Mouse (Mus musculus) midbrain, embryonic 14.5 days (tissue): ENCODE measurements around the gene Kcnip1. TPM values are rescaled to one million over a fixed set of nuclear protein-coding genes. Genes with fewer than 3 reads are reported as not detected.

Source experiments
- ATAC-seq: fragments of 200-750 bp; cut with Nextera tagmentation; 2 replicates; pipeline ENCODE4 v1.8.0; 2017; ENCODE audit warnings: moderate number of reproducible peaks, moderate library complexity; ENCODE audit not compliant: low FRiP score, low TSS enrichment
- DNase-seq: peaks from one replicate; pipeline ENCODE4 v3.0.0-alpha.2; 2015
- H3K27ac ChIP-seq: fragments of 300-500 bp; sonication (generic); replicated peaks from 2 replicates; pipeline ENCODE4 v1.5.1; 2014; ENCODE audit warnings: mild to moderate bottlenecking, low read depth, low read length, moderate library complexity
- H3K27me3 ChIP-seq: fragments of 300-500 bp; sonication (generic); 2 replicates; pipeline ENCODE4 v1.6.1; 2014; ENCODE audit warnings: low read length, control low read depth, mixed read lengths; ENCODE audit not compliant: control insufficient read depth, insufficient read depth
- H3K36me3 ChIP-seq: fragments of 300-500 bp; sonication (generic); 2 replicates; pipeline ENCODE4 v1.6.1; 2014; ENCODE audit warnings: low read length, control low read depth; ENCODE audit not compliant: control insufficient read depth, insufficient read depth
- H3K4me1 ChIP-seq: fragments of 300-500 bp; sonication (generic); 2 replicates; pipeline ENCODE4 v1.6.1; 2014; ENCODE audit warnings: mild to moderate bottlenecking, antibody characterized with exemption, low read length, control low read depth; ENCODE audit not compliant: control insufficient read depth, insufficient read depth
- H3K4me2 ChIP-seq: fragments of 300-500 bp; sonication (generic); 2 replicates; pipeline ENCODE4 v1.6.1; 2014; ENCODE audit warnings: mild to moderate bottlenecking, low read length, moderate library complexity
- H3K4me3 ChIP-seq: fragments of 300-500 bp; sonication (generic); replicated peaks from 2 replicates; pipeline ENCODE4 v1.5.1; 2014; ENCODE audit warnings: low read depth, low read length
- H3K9ac ChIP-seq: fragments of 300-500 bp; sonication (generic); replicated peaks from 2 replicates; pipeline ENCODE4 v1.6.1; 2014; ENCODE audit warnings: mild to moderate bottlenecking, low read length, moderate library complexity
- H3K9me3 ChIP-seq: fragments of 300-500 bp; sonication (generic); 2 replicates; pipeline ENCODE4 v1.6.1; 2016; ENCODE audit warnings: low read length, control low read depth, mixed read lengths; ENCODE audit not compliant: control insufficient read depth
- WGBS: fragments of 180-500 bp; shearing (Covaris S2); extraction: QIAGEN DNeasy Blood & Tissue Kit; methylation state at CpG from one replicate; pipeline ENCODE4 v1.1.7; 2014; 5-methylcytosine and 5-hydroxymethylcytosine counted together
- polyA plus RNA-seq: library from polyadenylated mRNA; unstranded; fragments of >200 nt; fragmentation: Nextera tagmentation; extraction: Ambion mirVana; gene quantifications from 2 replicates; pipeline ENCODE4 v1.2.1, GENCODE M21; 2014

Kcnip1 gene
- polyA plus RNA-seq, 1 experiment from 2014 or later: 76.5 TPM

DNA sequence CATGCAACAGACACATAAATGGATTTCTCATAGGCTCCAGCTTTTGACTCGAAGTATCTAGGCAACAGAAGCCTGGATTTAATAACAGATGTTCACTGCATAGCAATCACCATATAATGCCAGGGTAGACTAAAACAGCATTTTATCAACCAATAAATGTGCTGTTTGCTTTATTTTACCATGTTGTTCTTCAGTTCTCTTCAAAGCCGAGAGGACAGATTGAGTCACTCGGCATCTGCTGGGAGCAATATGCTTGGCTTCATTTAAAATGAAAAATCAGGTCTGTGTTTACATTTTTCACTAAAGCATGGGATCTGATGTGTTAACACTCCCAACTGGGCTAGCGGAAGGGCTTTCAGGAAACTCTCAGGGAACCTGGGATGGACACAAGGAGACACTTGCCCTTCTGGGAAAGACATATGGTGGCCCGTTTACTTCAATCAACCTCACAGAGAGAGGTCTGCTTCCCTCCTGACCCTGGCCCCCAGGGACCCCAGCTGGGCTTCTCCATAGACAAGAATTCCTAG, 220.3 kb downstream of the Kcnip1 start:
- no peak for ATAC-seq
- H3K4me3 ChIP-seq: no peak overlapping the region
- peak overlapping the region; percentile 64 for H3K27ac ChIP-seq
- H3K4me2 ChIP-seq: peak overlapping the region; percentile 6; the same call in 1 of the 2 replicates
- peaks cover 14% of the 10 kb centered on the region for H3K4me1 ChIP-seq
- no peak overlapping the region for H3K9ac ChIP-seq
- no peaks in the 10 kb centered on the region for H3K9me3 ChIP-seq
- no peaks in the 10 kb centered on the region for H3K36me3 ChIP-seq
- 43% methylated on average over 5 of the region's 5 CpGs for WGBS
- DNase-seq: peak; percentile 61
- no peaks in the 10 kb centered on the region for H3K27me3 ChIP-seq

DNA sequence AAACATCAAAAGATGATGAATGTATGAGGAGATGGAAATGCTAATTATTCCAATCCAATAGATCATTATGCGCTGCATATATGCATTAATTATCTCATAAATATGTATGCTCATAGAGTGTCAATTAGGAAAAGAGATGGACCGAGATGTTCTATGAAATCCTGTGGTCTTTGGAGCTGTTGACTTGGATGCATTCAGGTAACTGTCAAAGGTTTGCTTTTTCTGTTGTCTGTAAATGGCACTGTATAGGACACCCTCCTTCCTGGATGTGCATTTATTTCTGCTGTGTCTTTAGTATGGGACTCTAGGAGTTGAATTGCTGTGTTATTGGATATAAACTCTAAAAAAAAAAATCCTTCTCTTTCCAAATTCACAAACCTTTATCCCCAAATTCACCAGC, 220.9 kb downstream of the Kcnip1 start:
- no peaks in the 10 kb centered on the region for H3K27me3 ChIP-seq
- 60% methylated on average over 2 of the region's 2 CpGs for WGBS
- H3K4me2 ChIP-seq: peak overlapping the region; percentile 6; the same call in 1 of the 2 replicates
- no peak overlapping the region for H3K4me3 ChIP-seq
- 0 out of 2 replicates have a peak overlapping the region, but pooled peaks have one; percentile 64 for H3K27ac ChIP-seq
- peaks cover 14% of the 10 kb centered on the region for H3K4me1 ChIP-seq
- no peaks in the 10 kb centered on the region for H3K9me3 ChIP-seq
- no peak overlapping the region for H3K9ac ChIP-seq
- no peaks in the 10 kb centered on the region for H3K36me3 ChIP-seq
- no peak for ATAC-seq
- no peak for DNase-seq

DNA sequence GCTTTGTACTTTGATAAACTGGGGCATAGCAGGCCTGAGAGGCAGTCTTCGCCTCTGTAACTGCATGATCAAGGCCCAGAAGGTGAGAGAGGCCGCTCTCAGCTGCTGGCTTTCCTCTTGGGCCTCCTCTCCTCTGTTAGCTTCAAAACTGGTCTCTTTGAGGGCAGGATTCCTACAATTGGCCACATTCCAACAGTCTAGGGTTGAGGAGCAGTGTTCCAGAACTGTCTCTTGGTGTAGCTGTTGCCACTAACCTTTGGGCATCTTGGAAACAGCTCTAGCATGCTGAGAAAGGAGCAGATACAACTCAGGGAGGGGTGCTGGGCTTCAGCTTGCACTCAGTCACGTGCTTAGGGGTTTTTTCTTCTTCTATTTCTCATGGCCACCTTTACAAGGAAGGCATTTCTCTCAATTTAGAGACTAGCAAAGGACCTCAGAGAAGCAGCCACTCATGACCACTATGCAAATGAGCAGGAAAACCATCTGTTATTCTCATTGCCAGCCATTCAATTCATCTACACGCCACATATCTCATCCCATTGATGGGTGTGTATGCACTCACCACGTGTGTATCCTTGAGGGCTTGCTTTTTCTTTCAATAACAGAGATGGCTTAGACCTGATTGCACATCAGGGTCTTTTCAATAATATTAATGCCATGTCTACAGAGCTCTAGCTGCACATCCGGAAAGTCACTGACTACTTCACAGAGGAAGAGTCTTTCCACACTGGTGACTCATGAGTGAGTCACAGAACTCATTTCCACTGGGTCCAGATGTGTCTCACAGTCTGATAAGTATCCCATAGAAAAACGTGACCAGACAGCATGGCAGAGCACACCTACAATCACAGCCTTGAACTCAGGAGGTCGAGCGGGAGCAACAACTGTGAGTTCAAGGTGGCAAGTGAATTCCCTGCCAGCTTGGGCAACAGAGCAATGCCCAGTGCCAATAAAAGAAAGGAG, 225.7 kb downstream of the Kcnip1 start:
- WGBS: 76% methylated on average over 9 of the region's 9 CpGs
- Histone ChIP-seq H3K9ac (no peak overlapping the region), H3K27me3 (no peaks in the 10 kb centered on the region), H3K36me3 (no peaks in the 10 kb centered on the region), H3K4me3 (no peak overlapping the region), H3K27ac (no peak overlapping the region), H3K9me3 (no peaks in the 10 kb centered on the region), H3K4me2 (no peak overlapping the region), H3K4me1 (peaks cover 6% of the 10 kb centered on the region)
- ATAC-seq (no peak), DNase-seq (no peak)

DNA sequence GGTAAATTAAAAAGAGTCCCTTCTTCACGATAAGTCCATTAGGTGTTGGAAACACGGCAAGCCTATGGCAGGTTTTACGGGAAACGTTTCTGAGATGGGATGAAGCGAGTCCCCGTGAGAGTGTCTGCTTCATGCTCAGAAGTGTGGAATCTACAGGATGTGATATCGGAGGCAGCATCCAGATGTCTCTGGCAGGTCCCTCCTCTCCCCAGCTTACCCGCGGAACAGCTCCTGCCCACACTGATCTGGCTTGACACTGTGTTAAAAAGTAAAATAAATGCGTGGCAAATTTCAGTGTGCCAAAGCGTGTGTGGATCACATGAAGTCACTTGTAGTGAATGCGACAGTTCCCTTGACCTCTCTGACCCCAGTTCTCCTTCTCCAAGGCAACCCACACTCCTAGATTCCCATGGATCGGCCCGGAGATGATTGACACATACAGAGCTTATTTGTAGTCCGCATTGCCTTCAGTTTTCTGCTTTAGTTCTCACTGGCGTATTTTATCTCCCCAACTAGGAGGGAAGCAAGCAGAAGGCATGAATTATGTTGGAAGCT, 231.7 kb downstream of the Kcnip1 start:
- Histone ChIP-seq H3K27me3 (no peaks in the 10 kb centered on the region), H3K4me2 (no peak overlapping the region), H3K4me3 (no peak overlapping the region), H3K9ac (no peak overlapping the region), H3K27ac (no peak overlapping the region; the same call in 1 of the 2 replicates), H3K36me3 (no peaks in the 10 kb centered on the region), H3K4me1 (peaks cover 14% of the 10 kb centered on the region; the same call in 1 of the 2 replicates), H3K9me3 (no peaks in the 10 kb centered on the region)
- WGBS: 52% methylated on average over 16 of the region's 16 CpGs
- no peak for ATAC-seq
- peak; percentile 30 for DNase-seq

DNA sequence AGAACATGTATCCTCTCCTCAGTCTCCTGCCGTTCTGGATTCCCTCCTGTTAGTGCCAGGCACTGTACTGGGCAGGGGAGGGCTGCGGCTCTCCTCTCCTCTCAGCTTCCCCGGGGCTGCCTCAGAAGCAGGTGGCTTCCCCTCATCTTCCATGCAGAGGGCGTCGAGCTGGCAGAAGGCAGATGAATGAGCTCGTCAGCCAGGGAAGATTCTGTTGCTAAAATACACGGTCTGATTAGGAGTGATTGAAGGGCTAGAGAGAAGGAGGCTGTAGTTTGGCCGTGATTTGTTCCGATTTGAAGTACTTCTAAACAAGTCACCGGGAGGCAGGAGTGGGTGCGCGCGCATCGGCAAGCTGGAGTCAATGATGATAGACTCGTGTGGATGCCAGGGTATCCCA, 236.3 kb downstream of the Kcnip1 start:
- no peak for ATAC-seq
- Histone ChIP-seq H3K9ac (no peak overlapping the region), H3K9me3 (no peaks in the 10 kb centered on the region), H3K27me3 (no peaks in the 10 kb centered on the region), H3K4me3 (no peak overlapping the region), H3K4me1 (peaks cover 14% of the 10 kb centered on the region), H3K4me2 (no peak overlapping the region), H3K27ac (0 out of 2 replicates have a peak overlapping the region, but pooled peaks have one; percentile 15), H3K36me3 (no peaks in the 10 kb centered on the region)
- 51% methylated on average over 15 of the region's 15 CpGs for WGBS
- peak; percentile 60 for DNase-seq

DNA sequence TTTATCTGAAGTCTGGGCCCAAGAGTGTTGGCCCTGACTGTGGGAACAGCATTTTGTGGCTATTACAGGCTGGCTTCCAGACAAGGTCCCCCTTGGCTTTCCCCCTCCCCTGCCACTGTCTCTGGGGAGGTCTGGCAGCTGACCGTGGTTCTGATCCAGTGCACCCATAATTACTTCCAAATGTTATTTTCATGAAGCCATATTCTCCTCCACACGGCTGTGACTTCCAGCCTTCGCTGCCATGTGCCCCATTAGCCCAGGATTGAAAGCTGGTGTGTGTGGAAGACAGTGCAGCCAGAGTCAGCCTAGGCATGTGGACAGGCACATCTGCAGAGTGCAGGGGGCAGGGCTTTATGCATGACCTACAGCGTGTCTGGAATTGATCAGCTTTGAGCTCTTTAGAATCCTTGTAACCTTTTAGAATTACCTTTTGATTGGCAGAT, 240.5 kb downstream of the Kcnip1 start:
- peaks cover 8% of the 10 kb centered on the region for H3K4me1 ChIP-seq
- no peak for ATAC-seq
- 43% methylated on average over 4 of the region's 4 CpGs for WGBS
- peak; percentile 35 for DNase-seq
- no peak overlapping the region for H3K4me2 ChIP-seq
- no peaks in the 10 kb centered on the region for H3K27me3 ChIP-seq
- H3K36me3 ChIP-seq: no peaks in the 10 kb centered on the region
- H3K9ac ChIP-seq: no peak overlapping the region
- H3K9me3 ChIP-seq: no peaks in the 10 kb centered on the region
- no peak overlapping the region for H3K27ac ChIP-seq
- H3K4me3 ChIP-seq: no peak overlapping the region

DNA sequence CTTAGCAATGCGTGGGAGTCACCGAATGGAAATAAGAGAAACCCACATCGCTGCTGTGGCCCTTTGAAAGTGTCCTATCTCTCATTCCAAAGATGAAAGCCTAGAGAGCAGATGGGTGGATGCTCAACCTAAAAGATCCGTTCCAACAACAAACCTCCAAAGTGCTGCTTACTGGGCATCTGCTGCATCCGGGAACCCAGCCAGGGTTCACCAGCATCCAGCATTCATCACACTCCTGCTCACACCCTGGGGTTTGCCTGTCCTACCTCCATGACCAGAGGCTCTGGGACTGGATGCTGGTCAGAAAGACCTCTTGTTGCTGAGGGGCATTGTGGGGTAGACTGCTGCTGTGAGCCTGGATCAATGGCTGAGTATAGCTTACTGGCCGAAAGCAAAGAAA, 241.4 kb downstream of the Kcnip1 start:
- Histone ChIP-seq H3K4me1 (peaks cover 3% of the 10 kb centered on the region; the same call in 1 of the 2 replicates), H3K36me3 (no peaks in the 10 kb centered on the region), H3K9me3 (no peaks in the 10 kb centered on the region), H3K4me2 (no peak overlapping the region), H3K27ac (0 out of 2 replicates have a peak overlapping the region, but pooled peaks have one; percentile 20), H3K27me3 (no peaks in the 10 kb centered on the region), H3K9ac (no peak overlapping the region), H3K4me3 (no peak overlapping the region)
- WGBS: 90% methylated on average over 6 of the region's 6 CpGs
- ATAC-seq: no peak
- DNase-seq: no peak

DNA sequence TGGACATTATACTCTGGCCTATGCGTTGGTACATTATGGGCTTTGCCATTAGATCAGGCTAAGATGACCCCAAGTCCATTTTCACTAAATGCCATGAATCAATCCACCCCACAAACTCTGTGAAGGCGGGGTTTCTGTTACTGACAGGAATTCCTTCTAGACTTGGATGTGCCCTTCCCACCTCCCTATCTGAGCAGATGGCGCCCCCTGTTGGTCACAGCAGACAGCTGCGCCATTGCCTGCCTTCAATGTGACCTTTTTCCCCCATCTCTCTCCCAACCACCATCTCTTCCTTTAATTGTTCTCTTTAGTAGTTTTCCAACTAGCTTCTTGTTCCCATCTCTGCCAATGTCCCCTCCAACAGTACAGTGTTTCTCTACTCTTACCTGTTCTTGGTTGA, 243.0 kb downstream of the Kcnip1 start:
- Histone ChIP-seq H3K9me3 (no peaks in the 10 kb centered on the region), H3K4me1 (peaks cover 3% of the 10 kb centered on the region; the same call in 1 of the 2 replicates), H3K27me3 (no peaks in the 10 kb centered on the region), H3K4me3 (no peak overlapping the region), H3K27ac (no peak overlapping the region), H3K36me3 (no peaks in the 10 kb centered on the region), H3K4me2 (no peak overlapping the region), H3K9ac (no peak overlapping the region)
- DNase-seq (no peak), ATAC-seq (no peak)
- WGBS: 85% methylated on average over 4 of the region's 4 CpGs
